Mouse (Mus musculus): Measurements from ENCODE around the gene Bmp4. TPM values are rescaled to one million over a fixed set of nuclear protein-coding genes. Genes with fewer than 3 reads are reported as not detected.

The Bmp4 gene
- polyA plus RNA-seq (2015; fragmentation: Nextera tagmentation; extraction: Ambion mirVana), result 69.8 and 81.1 TPM in 2 replicates

- Histone ChIP-seq H3K27me3 (no peaks in the 10 kb centered on the region), H3K4me2 (peak within 1 kb of the TSS; percentile 80), H3K27ac (peak within 1 kb of the TSS; percentile 95), H3K4me1 (peaks cover 20% of the 10 kb centered on the region; the same call in 1 of the 2 replicates), H3K4me3 (peak within 1 kb of the TSS; percentile 56), H3K9ac (peak within 1 kb of the TSS; percentile 63), H3K36me3 (no peaks in the 10 kb centered on the region), H3K9me3 (no peaks in the 10 kb centered on the region)
- under 1% methylated on average over 26 of the region's 26 CpGs for WGBS
- peak; percentile 50; the same call in 1 of the 2 replicates for ATAC-seq (ENCODE audit: borderline replicate concordance, extremely low read depth, low FRiP score, low TSS enrichment)
Observed at GRCm38 (mm10) chr14:46390249-46390775, at the start of gene Bmp4. TSS of gene Bmp4 (minus strand) at chr14:46390669.

- Histone ChIP-seq H3K4me2 (no peak overlapping the region), H3K27ac (peak overlapping the region; percentile 61; the same call in 1 of the 2 replicates), H3K27me3 (no peaks in the 10 kb centered on the region), H3K9ac (no peak overlapping the region), H3K4me3 (no peak overlapping the region), H3K9me3 (no peaks in the 10 kb centered on the region), H3K4me1 (peaks cover 21% of the 10 kb centered on the region), H3K36me3 (no peaks in the 10 kb centered on the region)
- WGBS, result 62% methylated on average over 5 of the region's 5 CpGs
- peak; percentile 12; the same call in 1 of the 2 replicates for ATAC-seq (ENCODE audit: borderline replicate concordance, extremely low read depth, low FRiP score, low TSS enrichment)
Observed at GRCm38 (mm10) chr14:46439461-46440048, 49.1 kb upstream of the Bmp4 start.

- Histone ChIP-seq H3K27me3 (no peaks in the 10 kb centered on the region), H3K9me3 (no peaks in the 10 kb centered on the region), H3K9ac (no peak overlapping the region), H3K4me2 (peak overlapping the region; percentile 28), H3K4me1 (peaks cover 20% of the 10 kb centered on the region), H3K27ac (peak overlapping the region; percentile 79), H3K4me3 (no peak overlapping the region), H3K36me3 (no peaks in the 10 kb centered on the region)
- peak; percentile 60; the same call in 1 of the 2 replicates for ATAC-seq (ENCODE audit: borderline replicate concordance, extremely low read depth, low FRiP score, low TSS enrichment)
- 6% methylated on average over 9 of the region's 9 CpGs for WGBS
Observed at GRCm38 (mm10) chr14:46436471-46437090, 46.1 kb upstream of the Bmp4 start.

- WGBS, result 92% methylated on average over 5 of the region's 5 CpGs
- H3K27ac ChIP-seq, result no peak overlapping the region
- no peaks in the 10 kb centered on the region for H3K36me3 ChIP-seq
- H3K4me3 ChIP-seq, result no peak overlapping the region
- H3K27me3 ChIP-seq, result no peaks in the 10 kb centered on the region
- H3K4me2 ChIP-seq, result no peak overlapping the region
- H3K4me1 ChIP-seq, result 0 out of 2 replicates have a peak, but pooled peaks cover 2% of the 10 kb centered on the region
- ATAC-seq (ENCODE audit: borderline replicate concordance, extremely low read depth, low FRiP score, low TSS enrichment), result no peak
- H3K9ac ChIP-seq, result no peak overlapping the region
- no peaks in the 10 kb centered on the region for H3K9me3 ChIP-seq
Observed at GRCm38 (mm10) chr14:46430231-46430630, 39.8 kb upstream of the Bmp4 start.

- H3K27me3 ChIP-seq, result no peaks in the 10 kb centered on the region
- H3K27ac ChIP-seq, result no peak overlapping the region
- H3K4me1 ChIP-seq, result no peaks in the 10 kb centered on the region
- 84% methylated on average over 13 of the region's 13 CpGs for WGBS
- H3K9ac ChIP-seq, result no peak overlapping the region
- no peak overlapping the region for H3K4me2 ChIP-seq
- H3K36me3 ChIP-seq, result no peaks in the 10 kb centered on the region
- H3K9me3 ChIP-seq, result no peaks in the 10 kb centered on the region
- H3K4me3 ChIP-seq, result no peak overlapping the region
- no peak for ATAC-seq (ENCODE audit: borderline replicate concordance, extremely low read depth, low FRiP score, low TSS enrichment)
Observed at GRCm38 (mm10) chr14:46427251-46427650, 36.8 kb upstream of the Bmp4 start.

- Histone ChIP-seq H3K4me3 (no peak overlapping the region), H3K9me3 (no peaks in the 10 kb centered on the region), H3K4me2 (no peak overlapping the region), H3K27ac (no peak overlapping the region), H3K4me1 (no peaks in the 10 kb centered on the region), H3K9ac (no peak overlapping the region), H3K36me3 (no peaks in the 10 kb centered on the region), H3K27me3 (no peaks in the 10 kb centered on the region)
- 63% methylated on average over 3 of the region's 3 CpGs for WGBS
- ATAC-seq (ENCODE audit: borderline replicate concordance, extremely low read depth, low FRiP score, low TSS enrichment), result no peak
Observed at GRCm38 (mm10) chr14:46421823-46422222, 31.4 kb upstream of the Bmp4 start.

- Histone ChIP-seq H3K4me2 (no peak overlapping the region), H3K27me3 (no peaks in the 10 kb centered on the region), H3K9me3 (no peaks in the 10 kb centered on the region), H3K9ac (no peak overlapping the region), H3K4me1 (no peaks in the 10 kb centered on the region), H3K27ac (no peak overlapping the region), H3K36me3 (no peaks in the 10 kb centered on the region), H3K4me3 (no peak overlapping the region)
- 51% methylated on average over 11 of the region's 11 CpGs for WGBS
- ATAC-seq (ENCODE audit: borderline replicate concordance, extremely low read depth, low FRiP score, low TSS enrichment), result no peak
Observed at GRCm38 (mm10) chr14:46419269-46419668, 28.8 kb upstream of the Bmp4 start.

GRCm38 (mm10) chr14:46418371-46419097 is 28.1 kb upstream of the Bmp4 start:
- WGBS, result 79% methylated on average over 15 of the region's 15 CpGs
- H3K36me3 ChIP-seq, result no peaks in the 10 kb centered on the region
- H3K9me3 ChIP-seq, result no peaks in the 10 kb centered on the region
- no peak overlapping the region for H3K4me3 ChIP-seq
- no peaks in the 10 kb centered on the region for H3K4me1 ChIP-seq
- no peak for ATAC-seq (ENCODE audit: borderline replicate concordance, extremely low read depth, low FRiP score, low TSS enrichment)
- H3K27ac ChIP-seq, result no peak overlapping the region
- no peak overlapping the region for H3K9ac ChIP-seq
- no peak overlapping the region for H3K4me2 ChIP-seq
- no peaks in the 10 kb centered on the region for H3K27me3 ChIP-seq

- Histone ChIP-seq H3K27ac (no peak overlapping the region), H3K4me2 (no peak overlapping the region), H3K4me1 (no peaks in the 10 kb centered on the region), H3K36me3 (no peaks in the 10 kb centered on the region), H3K4me3 (no peak overlapping the region), H3K9ac (no peak overlapping the region), H3K27me3 (no peaks in the 10 kb centered on the region), H3K9me3 (no peaks in the 10 kb centered on the region)
- no peak for ATAC-seq (ENCODE audit: borderline replicate concordance, extremely low read depth, low FRiP score, low TSS enrichment)
- 64% methylated on average over 7 of the region's 7 CpGs for WGBS
Observed at GRCm38 (mm10) chr14:46412497-46413000, 22.1 kb upstream of the Bmp4 start.

- no peaks in the 10 kb centered on the region for H3K4me1 ChIP-seq
- H3K27ac ChIP-seq, result no peak overlapping the region
- H3K9ac ChIP-seq, result no peak overlapping the region
- WGBS, result 57% methylated on average over 4 of the region's 4 CpGs
- H3K36me3 ChIP-seq, result no peaks in the 10 kb centered on the region
- no peak for ATAC-seq (ENCODE audit: borderline replicate concordance, extremely low read depth, low FRiP score, low TSS enrichment)
- H3K4me3 ChIP-seq, result no peak overlapping the region
- no peaks in the 10 kb centered on the region for H3K27me3 ChIP-seq
- H3K9me3 ChIP-seq, result no peaks in the 10 kb centered on the region
- H3K4me2 ChIP-seq, result no peak overlapping the region
Observed at GRCm38 (mm10) chr14:46410557-46411120, 20.2 kb upstream of the Bmp4 start.

- 68% methylated on average over 10 of the region's 10 CpGs for WGBS
- Histone ChIP-seq H3K4me2 (no peak overlapping the region), H3K4me3 (no peak overlapping the region), H3K9ac (no peak overlapping the region), H3K4me1 (no peaks in the 10 kb centered on the region), H3K9me3 (no peaks in the 10 kb centered on the region), H3K27ac (no peak overlapping the region), H3K27me3 (no peaks in the 10 kb centered on the region), H3K36me3 (no peaks in the 10 kb centered on the region)
- ATAC-seq (ENCODE audit: borderline replicate concordance, extremely low read depth, low FRiP score, low TSS enrichment), result peak; percentile 31; the same call in 1 of the 2 replicates
Observed at GRCm38 (mm10) chr14:46409016-46409415, 18.5 kb upstream of the Bmp4 start.

Data from lung, embryonic 15.5 days (tissue).